Mouse (Mus musculus): ENCODE measurements around the gene Ctsl.

DNA sequence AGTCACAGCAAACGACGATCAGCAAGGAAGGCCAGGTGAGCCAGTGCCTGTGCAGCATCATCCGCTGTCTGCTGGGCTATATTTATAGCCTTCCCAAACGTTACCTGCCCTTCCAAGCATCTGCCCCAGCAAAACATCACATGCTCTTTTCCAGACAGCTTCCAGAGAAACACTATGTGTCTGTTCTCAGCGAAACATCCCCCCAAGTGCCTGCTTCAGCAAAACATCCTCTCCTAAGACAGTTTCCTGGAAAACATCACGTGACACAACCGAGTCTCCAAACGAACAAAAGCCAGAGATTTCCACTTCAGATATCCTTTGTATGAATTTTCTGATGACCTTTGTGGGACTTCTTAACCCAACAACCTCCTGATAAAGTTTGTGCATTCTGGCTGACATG lies 50.4 kb downstream of the Ctsl start:
- TF ChIP-seq CTCF (IDR thresholded peaks at IDR 0.05; ENCODE audit: extremely low read depth, insufficient read length, insufficient replicate concordance, low read depth, low read length): no peak
- TF ChIP-seq POLR2A (IDR thresholded peaks at IDR 0.05; ENCODE audit: low read depth, low read length): no peak
